Mouse (Mus musculus): ENCODE results near the gene Eprs. TPM values are rescaled to one million over a fixed set of nuclear protein-coding genes. Genes with fewer than 3 reads are reported as not detected.

Gene Eprs
- polyA plus RNA-seq, 1 experiment from 2014 or later: 163 TPM

- WGBS: 78% methylated on average over 6 of the region's 6 CpGs
- no peak for ATAC-seq (ENCODE audit: insufficient number of reproducible peaks, insufficient read depth, low FRiP score, low TSS enrichment)
- Histone ChIP-seq H3K36me3 (peaks cover 12% of the 10 kb centered on the region), H3K27ac (no peak overlapping the region), H3K9me3 (no peaks in the 10 kb centered on the region), H3K4me3 (no peak overlapping the region), H3K9ac (no peak overlapping the region), H3K4me2 (replicated peaks) (no peak overlapping the region), H3K4me1 (peaks cover 11% of the 10 kb centered on the region; the same call in 1 of the 2 replicates), H3K27me3 (no peaks in the 10 kb centered on the region)
These were observed 27.5 kb upstream of the Eprs start for GRCm38 (mm10) chr1:185335231-185335765.

- Histone ChIP-seq H3K27ac (no peak overlapping the region), H3K9me3 (no peaks in the 10 kb centered on the region), H3K9ac (no peak overlapping the region), H3K4me3 (no peak overlapping the region), H3K36me3 (peaks cover 24% of the 10 kb centered on the region), H3K27me3 (no peaks in the 10 kb centered on the region), H3K4me1 (peaks cover 11% of the 10 kb centered on the region; the same call in 1 of the 2 replicates), H3K4me2 (replicated peaks) (no peak overlapping the region)
- WGBS: 64% methylated on average over 3 of the region's 3 CpGs
- no peak for ATAC-seq (ENCODE audit: insufficient number of reproducible peaks, insufficient read depth, low FRiP score, low TSS enrichment)
These were observed 26.3 kb upstream of the Eprs start for GRCm38 (mm10) chr1:185336535-185336934.

GRCm38 (mm10) chr1:185342441-185342840 is 20.4 kb upstream of the Eprs start:
- Histone ChIP-seq H3K4me1 (no peaks in the 10 kb centered on the region), H3K36me3 (peaks cover 74% of the 10 kb centered on the region), H3K27me3 (no peaks in the 10 kb centered on the region), H3K4me2 (replicated peaks) (no peak overlapping the region), H3K9ac (no peak overlapping the region), H3K27ac (no peak overlapping the region), H3K9me3 (no peaks in the 10 kb centered on the region), H3K4me3 (no peak overlapping the region)
- 94% methylated on average over 4 of the region's 4 CpGs for WGBS
- ATAC-seq (ENCODE audit: insufficient number of reproducible peaks, insufficient read depth, low FRiP score, low TSS enrichment): no peak

- no peaks in the 10 kb centered on the region for H3K4me1 ChIP-seq
- 83% methylated on average over 8 of the region's 8 CpGs for WGBS
- no peaks in the 10 kb centered on the region for H3K27me3 ChIP-seq
- no peak for ATAC-seq (ENCODE audit: insufficient number of reproducible peaks, insufficient read depth, low FRiP score, low TSS enrichment)
- H3K9me3 ChIP-seq: no peaks in the 10 kb centered on the region
- H3K27ac ChIP-seq: no peak overlapping the region
- H3K36me3 ChIP-seq: peaks cover 83% of the 10 kb centered on the region
- H3K4me3 ChIP-seq: no peak overlapping the region
- no peak overlapping the region for H3K9ac ChIP-seq
- H3K4me2 ChIP-seq (replicated peaks): no peak overlapping the region
These were observed 19.4 kb upstream of the Eprs start for GRCm38 (mm10) chr1:185343422-185343821.

- WGBS: 80% methylated on average over 10 of the region's 10 CpGs
- no peak overlapping the region for H3K9ac ChIP-seq
- no peak for ATAC-seq (ENCODE audit: insufficient number of reproducible peaks, insufficient read depth, low FRiP score, low TSS enrichment)
- H3K4me1 ChIP-seq: no peaks in the 10 kb centered on the region
- no peak overlapping the region for H3K4me2 ChIP-seq (replicated peaks)
- no peaks in the 10 kb centered on the region for H3K27me3 ChIP-seq
- H3K27ac ChIP-seq: no peak overlapping the region
- H3K9me3 ChIP-seq: no peaks in the 10 kb centered on the region
- H3K4me3 ChIP-seq: no peak overlapping the region
- peaks cover 85% of the 10 kb centered on the region for H3K36me3 ChIP-seq
These were observed 16.7 kb upstream of the Eprs start for GRCm38 (mm10) chr1:185346188-185346587.

GRCm38 (mm10) chr1:185349741-185350140 is 13.1 kb upstream of the Eprs start:
- Histone ChIP-seq H3K4me1 (no peaks in the 10 kb centered on the region), H3K4me2 (replicated peaks) (no peak overlapping the region), H3K36me3 (peaks cover 76% of the 10 kb centered on the region), H3K27me3 (no peaks in the 10 kb centered on the region), H3K9ac (no peak overlapping the region), H3K27ac (no peak overlapping the region), H3K4me3 (no peak overlapping the region), H3K9me3 (no peaks in the 10 kb centered on the region)
- ATAC-seq (ENCODE audit: insufficient number of reproducible peaks, insufficient read depth, low FRiP score, low TSS enrichment): no peak
- WGBS: 92% methylated on average over 14 of the region's 14 CpGs

GRCm38 (mm10) chr1:185350611-185351010 is 12.2 kb upstream of the Eprs start:
- Histone ChIP-seq H3K27me3 (no peaks in the 10 kb centered on the region), H3K36me3 (peaks cover 75% of the 10 kb centered on the region)

GRCm38 (mm10) chr1:185352151-185352550 is 10.7 kb upstream of the Eprs start:
- peaks cover 70% of the 10 kb centered on the region for H3K36me3 ChIP-seq
- 92% methylated on average over 12 of the region's 12 CpGs for WGBS
- no peaks in the 10 kb centered on the region for H3K4me1 ChIP-seq
- H3K4me3 ChIP-seq: no peak overlapping the region
- no peaks in the 10 kb centered on the region for H3K27me3 ChIP-seq
- H3K9ac ChIP-seq: no peak overlapping the region
- H3K27ac ChIP-seq: no peak overlapping the region
- ATAC-seq (ENCODE audit: insufficient number of reproducible peaks, insufficient read depth, low FRiP score, low TSS enrichment): no peak
- H3K4me2 ChIP-seq (replicated peaks): no peak overlapping the region
- no peaks in the 10 kb centered on the region for H3K9me3 ChIP-seq

More at GRCm38 (mm10) chr1:185350611-185351010, 12.2 kb upstream of the Eprs start:
- no peak overlapping the region for H3K4me3 ChIP-seq
- H3K4me1 ChIP-seq: no peaks in the 10 kb centered on the region
- no peak overlapping the region for H3K27ac ChIP-seq
- H3K9me3 ChIP-seq: no peaks in the 10 kb centered on the region
- H3K4me2 ChIP-seq (replicated peaks): no peak overlapping the region
- 89% methylated on average over 4 of the region's 4 CpGs for WGBS
- no peak overlapping the region for H3K9ac ChIP-seq
- ATAC-seq (ENCODE audit: insufficient number of reproducible peaks, insufficient read depth, low FRiP score, low TSS enrichment): no peak

- no peak overlapping the region for H3K9ac ChIP-seq
- no peak overlapping the region for H3K4me2 ChIP-seq (replicated peaks)
- 94% methylated on average over 8 of the region's 8 CpGs for WGBS
- H3K27me3 ChIP-seq: no peaks in the 10 kb centered on the region
- H3K27ac ChIP-seq: no peak overlapping the region
- H3K4me1 ChIP-seq: no peaks in the 10 kb centered on the region
- peaks cover 65% of the 10 kb centered on the region for H3K36me3 ChIP-seq
- no peaks in the 10 kb centered on the region for H3K9me3 ChIP-seq
- no peak for ATAC-seq (ENCODE audit: insufficient number of reproducible peaks, insufficient read depth, low FRiP score, low TSS enrichment)
- H3K4me3 ChIP-seq: no peak overlapping the region
These were observed 9.5 kb upstream of the Eprs start for GRCm38 (mm10) chr1:185353351-185353750.

GRCm38 (mm10) chr1:185354731-185355130 is 8.1 kb upstream of the Eprs start:
- Histone ChIP-seq H3K4me2 (replicated peaks) (no peak overlapping the region), H3K27ac (no peak overlapping the region), H3K9ac (no peak overlapping the region), H3K4me3 (no peak overlapping the region), H3K4me1 (no peaks in the 10 kb centered on the region), H3K27me3 (no peaks in the 10 kb centered on the region), H3K9me3 (no peaks in the 10 kb centered on the region), H3K36me3 (peaks cover 60% of the 10 kb centered on the region)
- WGBS: 85% methylated on average over 4 of the region's 4 CpGs
- ATAC-seq (ENCODE audit: insufficient number of reproducible peaks, insufficient read depth, low FRiP score, low TSS enrichment): no peak

- Histone ChIP-seq H3K27ac (no peak overlapping the region), H3K4me3 (no peak overlapping the region), H3K9ac (no peak overlapping the region), H3K27me3 (no peaks in the 10 kb centered on the region), H3K4me2 (replicated peaks) (no peak overlapping the region), H3K36me3 (peaks cover 46% of the 10 kb centered on the region), H3K9me3 (no peaks in the 10 kb centered on the region), H3K4me1 (no peaks in the 10 kb centered on the region)
- 95% methylated on average over 8 of the region's 8 CpGs for WGBS
- no peak for ATAC-seq (ENCODE audit: insufficient number of reproducible peaks, insufficient read depth, low FRiP score, low TSS enrichment)
These were observed 6.6 kb upstream of the Eprs start for GRCm38 (mm10) chr1:185356246-185356645.

- Histone ChIP-seq H3K27me3 (no peaks in the 10 kb centered on the region), H3K36me3 (peaks cover 31% of the 10 kb centered on the region), H3K9me3 (no peaks in the 10 kb centered on the region), H3K4me1 (no peaks in the 10 kb centered on the region), H3K27ac (no peak overlapping the region), H3K9ac (no peak overlapping the region), H3K4me3 (no peak overlapping the region), H3K4me2 (replicated peaks) (no peak overlapping the region)
- 84% methylated on average over 4 of the region's 4 CpGs for WGBS
- no peak for ATAC-seq (ENCODE audit: insufficient number of reproducible peaks, insufficient read depth, low FRiP score, low TSS enrichment)
These were observed 4.6 kb upstream of the Eprs start for GRCm38 (mm10) chr1:185358211-185358610.
